Mouse (Mus musculus) hindbrain, embryonic 12.5 days (tissue): ENCODE measurements around the gene Dgkd. TPM values are rescaled to one million over a fixed set of nuclear protein-coding genes. Genes with fewer than 3 reads are reported as not detected.
"Not testable (repeated sequence)": the region's sequence is repeated elsewhere in the genome, so short reads cannot be mapped to it uniquely, and the experiment has no call there.

Experiments
- ATAC-seq: fragments of 200-750 bp; cut with Nextera tagmentation; 2 replicates; pipeline ENCODE4 v1.8.0; 2017; ENCODE audit warnings: moderate TSS enrichment; ENCODE audit not compliant: low FRiP score
- H3K27ac ChIP-seq: fragments of 300-500 bp; sonication (generic); 2 replicates; pipeline ENCODE4 v1.5.1; 2016; ENCODE audit warnings: mild to moderate bottlenecking
- H3K27me3 ChIP-seq: fragments of 300-500 bp; sonication (generic); 2 replicates; pipeline ENCODE4 v1.6.1; 2016; ENCODE audit warnings: mild to moderate bottlenecking
- H3K36me3 ChIP-seq: fragments of 300-500 bp; sonication (generic); 2 replicates; pipeline ENCODE4 v1.6.1; 2016; ENCODE audit warnings: mild to moderate bottlenecking
- H3K4me1 ChIP-seq: fragments of 300-500 bp; sonication (generic); 2 replicates; pipeline ENCODE4 v1.6.1; 2016
- H3K4me2 ChIP-seq: fragments of 300-500 bp; sonication (generic); replicated peaks from 2 replicates; pipeline ENCODE4 v1.6.1; 2016; ENCODE audit warnings: mild to moderate bottlenecking
- H3K4me3 ChIP-seq: fragments of 300-500 bp; sonication (generic); 2 replicates; pipeline ENCODE4 v1.5.1; 2016; ENCODE audit warnings: mild to moderate bottlenecking
- H3K9ac ChIP-seq: fragments of 300-500 bp; sonication (generic); 2 replicates; pipeline ENCODE4 v1.6.1; 2016; ENCODE audit warnings: mild to moderate bottlenecking, moderate library complexity
- H3K9me3 ChIP-seq: fragments of 300-500 bp; sonication (generic); replicated peaks from 2 replicates; pipeline ENCODE4 v1.6.1; 2016; ENCODE audit warnings: mild to moderate bottlenecking
- WGBS: fragments of 180-500 bp; shearing (Covaris S2); methylation state at CpG from one replicate; pipeline ENCODE4 v1.1.7; 2016; 5-methylcytosine and 5-hydroxymethylcytosine counted together
- polyA plus RNA-seq: library from polyadenylated mRNA; unstranded; fragments of >200 nt; fragmentation: Nextera tagmentation; extraction: Ambion mirVana; gene quantifications from 2 replicates; pipeline ENCODE4 v1.2.1, GENCODE M21; 2016

Dgkd gene
- 37.0 and 39.1 TPM in 2 replicates for polyA plus RNA-seq

GRCm38 (mm10) chr1:87852892-87853600, at the start of gene Dgkd:
Gene Dgkd, plus strand, starts transcription at chr1:87853287.
- H3K27ac ChIP-seq = peak within 1 kb of the TSS; percentile 71
- H3K9ac ChIP-seq = peak within 1 kb of the TSS; percentile 95
- H3K36me3 ChIP-seq = no peaks in the 10 kb centered on the region
- H3K27me3 ChIP-seq = no peaks in the 10 kb centered on the region
- H3K4me3 ChIP-seq = peak within 1 kb of the TSS; percentile 97
- WGBS = under 1% methylated on average over 60 of the region's 74 CpGs
- H3K4me2 ChIP-seq = peak within 1 kb of the TSS; percentile 84
- peak; percentile 94 for ATAC-seq
- H3K9me3 ChIP-seq = no peaks in the 10 kb centered on the region
- H3K4me1 ChIP-seq = peaks cover 26% of the 10 kb centered on the region

GRCm38 (mm10) chr1:87803576-87803975, 49.5 kb upstream of the Dgkd start, which contains the start of gene Sag:
Gene Sag, plus strand, starts transcription at chr1:87803680.
- Histone ChIP-seq H3K36me3 (no peaks in the 10 kb centered on the region), H3K4me3 (no peak within 1 kb of the TSS), H3K4me1 (no peaks in the 10 kb centered on the region), H3K9ac (no peak within 1 kb of the TSS), H3K27me3 (no peaks in the 10 kb centered on the region), H3K27ac (no peak within 1 kb of the TSS), H3K4me2 (no peak within 1 kb of the TSS), H3K9me3 (no peaks in the 10 kb centered on the region)
- 79% methylated on average over 6 of the region's 6 CpGs for WGBS
- no peak for ATAC-seq

- Histone ChIP-seq H3K9ac (no peak overlapping the region), H3K4me2 (no peak overlapping the region), H3K4me1 (no peaks in the 10 kb centered on the region), H3K27me3 (no peaks in the 10 kb centered on the region), H3K4me3 (no peak overlapping the region), H3K36me3 (no peaks in the 10 kb centered on the region), H3K27ac (no peak overlapping the region), H3K9me3 (0 out of 2 replicates have a peak, but pooled peaks cover 4% of the 10 kb centered on the region)
- ATAC-seq = no peak
- 96% methylated on average over 1 of the region's 1 CpGs for WGBS
These were observed 45.3 kb upstream of the Dgkd start for GRCm38 (mm10) chr1:87807751-87808150.

DNA sequence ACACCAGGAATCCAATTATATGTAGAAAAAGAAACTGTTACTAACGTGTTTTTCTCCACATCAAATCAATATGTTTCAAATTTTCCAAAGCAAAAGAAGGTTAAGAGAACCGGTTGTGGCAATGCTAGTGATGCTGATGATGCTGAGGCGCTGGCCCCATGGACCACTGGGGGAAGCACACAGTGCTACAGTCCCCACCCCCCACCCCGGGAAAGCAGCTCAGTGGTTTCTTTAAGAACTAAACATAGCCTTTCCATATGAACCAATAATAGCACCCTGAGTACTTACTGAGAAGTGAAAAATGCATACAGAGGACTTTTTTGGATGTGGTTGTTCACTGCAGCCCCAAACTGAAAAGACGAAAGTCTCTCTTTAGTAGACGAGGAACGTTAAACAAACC, 41.7 kb upstream of the Dgkd start:
- ATAC-seq = no peak
- 89% methylated on average over 7 of the region's 7 CpGs for WGBS
- Histone ChIP-seq H3K27ac (no peak overlapping the region), H3K4me2 (no peak overlapping the region), H3K4me3 (no peak overlapping the region), H3K4me1 (no peaks in the 10 kb centered on the region), H3K9me3 (0 out of 2 replicates have a peak, but pooled peaks cover 4% of the 10 kb centered on the region), H3K9ac (no peak overlapping the region), H3K36me3 (no peaks in the 10 kb centered on the region), H3K27me3 (no peaks in the 10 kb centered on the region)

GRCm38 (mm10) chr1:87812061-87812460, 41.0 kb upstream of the Dgkd start:
- Histone ChIP-seq H3K4me1 (no peaks in the 10 kb centered on the region), H3K4me2 (no peak overlapping the region), H3K9me3 (0 out of 2 replicates have a peak, but pooled peaks cover 4% of the 10 kb centered on the region), H3K36me3 (no peaks in the 10 kb centered on the region), H3K4me3 (no peak overlapping the region), H3K9ac (no peak overlapping the region), H3K27me3 (no peaks in the 10 kb centered on the region), H3K27ac (no peak overlapping the region)
- ATAC-seq = no peak
- 84% methylated on average over 10 of the region's 10 CpGs for WGBS

DNA sequence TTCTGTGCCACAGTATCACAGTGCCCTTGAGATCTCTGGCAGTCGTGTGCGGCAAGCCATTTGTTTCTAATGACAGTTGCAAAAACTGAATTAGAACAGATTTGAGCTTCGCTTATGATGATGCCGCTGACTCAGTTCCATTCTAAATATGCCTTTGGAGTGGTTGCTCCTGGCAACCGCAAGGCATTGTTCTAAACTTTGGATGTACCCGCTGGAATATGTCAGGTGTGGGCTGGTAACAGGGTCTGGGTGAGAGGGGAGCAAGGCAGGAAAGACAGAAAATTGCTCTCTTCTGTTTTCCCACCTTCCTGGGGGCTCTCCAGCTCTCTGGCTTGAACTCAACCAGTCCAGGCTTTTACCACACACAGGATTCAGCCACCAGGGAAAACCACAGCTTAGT, 39.9 kb upstream of the Dgkd start:
- Histone ChIP-seq H3K4me3 (no peak overlapping the region), H3K9me3 (0 out of 2 replicates have a peak, but pooled peaks cover 4% of the 10 kb centered on the region), H3K9ac (no peak overlapping the region), H3K4me1 (no peaks in the 10 kb centered on the region), H3K4me2 (no peak overlapping the region), H3K27ac (no peak overlapping the region), H3K27me3 (no peaks in the 10 kb centered on the region), H3K36me3 (no peaks in the 10 kb centered on the region)
- 82% methylated on average over 6 of the region's 6 CpGs for WGBS
- no peak for ATAC-seq

- no peak for ATAC-seq
- no peak overlapping the region for H3K27ac ChIP-seq
- no peak overlapping the region for H3K9ac ChIP-seq
- H3K9me3 ChIP-seq = 0 out of 2 replicates have a peak, but pooled peaks cover 4% of the 10 kb centered on the region
- H3K27me3 ChIP-seq = no peaks in the 10 kb centered on the region
- no peak overlapping the region for H3K4me3 ChIP-seq
- no peaks in the 10 kb centered on the region for H3K4me1 ChIP-seq
- H3K36me3 ChIP-seq = no peaks in the 10 kb centered on the region
- H3K4me2 ChIP-seq = no peak overlapping the region
- WGBS = 76% methylated on average over 7 of the region's 7 CpGs
These were observed 39.4 kb upstream of the Dgkd start for GRCm38 (mm10) chr1:87813681-87814080.

DNA sequence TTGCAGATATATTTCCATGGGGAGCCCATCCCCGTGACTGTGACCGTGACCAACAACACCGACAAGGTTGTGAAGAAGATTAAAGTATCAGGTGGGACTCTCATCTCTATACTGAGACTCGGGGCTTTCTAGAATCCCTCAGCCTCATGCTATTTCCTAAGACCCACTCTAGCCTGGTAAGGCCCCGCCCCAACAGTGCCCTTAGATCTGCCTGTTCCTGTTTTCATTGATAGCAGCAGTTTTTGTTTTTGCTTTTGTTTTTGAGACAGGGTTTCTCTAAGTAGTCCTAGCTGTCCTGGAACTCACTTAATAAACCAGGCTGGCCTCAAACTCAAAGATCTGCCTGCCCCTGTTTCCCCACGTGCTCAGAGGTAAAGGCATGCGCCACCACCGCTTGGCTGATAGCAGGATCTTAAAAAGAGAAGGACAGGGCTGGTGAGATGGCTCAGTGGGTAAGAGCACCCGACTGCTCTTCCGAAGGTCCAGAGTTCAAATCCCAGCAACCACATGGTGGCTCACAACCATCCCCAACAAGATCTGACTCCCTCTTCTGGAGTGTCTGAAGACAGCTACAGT, 28.6 kb upstream of the Dgkd start:
- H3K27ac ChIP-seq = no peak overlapping the region
- H3K9me3 ChIP-seq = no peaks in the 10 kb centered on the region
- peaks cover 7% of the 10 kb centered on the region; the same call in 1 of the 2 replicates for H3K4me1 ChIP-seq
- H3K9ac ChIP-seq = no peak overlapping the region
- H3K27me3 ChIP-seq = no peaks in the 10 kb centered on the region
- H3K4me3 ChIP-seq = no peak overlapping the region
- 89% methylated on average over 10 of the region's 10 CpGs for WGBS
- ATAC-seq = no peak
- no peak overlapping the region for H3K4me2 ChIP-seq
- H3K36me3 ChIP-seq = no peaks in the 10 kb centered on the region

DNA sequence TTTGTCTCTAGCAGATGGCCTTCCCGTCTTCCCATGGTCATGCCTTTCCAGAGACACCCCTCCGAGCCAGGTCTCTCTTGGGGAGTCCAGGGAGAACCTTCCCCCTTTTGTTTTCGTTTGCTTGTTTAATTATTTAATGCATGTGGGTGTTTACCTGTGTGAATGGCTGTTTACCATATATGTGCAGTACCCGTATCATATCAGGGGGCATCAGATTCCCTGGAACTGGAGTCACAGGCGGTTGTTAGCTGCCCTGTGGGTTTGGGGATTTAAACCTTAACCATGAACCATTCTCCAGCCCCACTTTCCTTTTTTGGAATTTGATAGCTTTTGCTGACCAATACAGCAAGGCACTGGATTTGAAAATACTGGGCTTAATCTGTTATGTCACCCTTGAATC, 27.8 kb upstream of the Dgkd start:
- Histone ChIP-seq H3K27ac (no peak overlapping the region), H3K9me3 (no peaks in the 10 kb centered on the region), H3K4me1 (peaks cover 14% of the 10 kb centered on the region; the same call in 1 of the 2 replicates), H3K9ac (no peak overlapping the region), H3K4me2 (no peak overlapping the region), H3K4me3 (no peak overlapping the region), H3K36me3 (no peaks in the 10 kb centered on the region), H3K27me3 (no peaks in the 10 kb centered on the region)
- 85% methylated on average over 5 of the region's 5 CpGs for WGBS
- ATAC-seq = no peak

GRCm38 (mm10) chr1:87825991-87826390, 27.1 kb upstream of the Dgkd start:
- no peaks in the 10 kb centered on the region for H3K27me3 ChIP-seq
- ATAC-seq = no peak
- no peak overlapping the region for H3K9ac ChIP-seq
- H3K36me3 ChIP-seq = no peaks in the 10 kb centered on the region
- no peaks in the 10 kb centered on the region for H3K9me3 ChIP-seq
- no peak overlapping the region for H3K4me2 ChIP-seq
- WGBS = 87% methylated on average over 6 of the region's 6 CpGs
- no peak overlapping the region for H3K27ac ChIP-seq
- peaks cover 14% of the 10 kb centered on the region; the same call in 1 of the 2 replicates for H3K4me1 ChIP-seq
- H3K4me3 ChIP-seq = no peak overlapping the region

DNA sequence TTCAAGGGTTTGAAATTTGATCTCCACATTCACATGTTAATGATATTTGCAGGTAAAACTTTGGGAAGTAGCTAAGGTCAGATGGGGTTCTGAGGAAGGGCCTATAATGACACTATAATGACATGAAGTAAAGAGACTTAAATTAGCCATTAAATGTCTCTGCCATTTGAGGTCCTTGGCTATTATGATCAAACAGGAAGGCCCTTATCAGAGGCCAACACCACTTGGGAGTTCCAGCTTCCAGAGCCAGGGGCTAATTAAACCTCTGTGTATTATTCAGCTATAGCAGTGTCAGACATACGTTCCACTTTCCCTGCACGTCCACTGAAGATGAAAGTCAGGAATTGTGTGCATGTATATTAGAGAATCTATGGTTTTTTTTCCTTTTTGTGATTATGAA, 26.6 kb upstream of the Dgkd start:
- Histone ChIP-seq H3K4me3 (no peak overlapping the region), H3K27me3 (no peaks in the 10 kb centered on the region), H3K9ac (no peak overlapping the region), H3K36me3 (no peaks in the 10 kb centered on the region), H3K4me1 (peaks cover 14% of the 10 kb centered on the region; the same call in 1 of the 2 replicates), H3K27ac (no peak overlapping the region), H3K4me2 (no peak overlapping the region), H3K9me3 (no peaks in the 10 kb centered on the region)
- no peak for ATAC-seq
- WGBS = 74% methylated on average over 2 of the region's 2 CpGs

GRCm38 (mm10) chr1:87827476-87827875, 25.6 kb upstream of the Dgkd start:
- H3K9ac ChIP-seq, ATAC-seq, H3K27ac ChIP-seq, H3K9me3 ChIP-seq, H3K4me2 ChIP-seq, H3K36me3 ChIP-seq, H3K27me3 ChIP-seq, H3K4me3 ChIP-seq: not testable (repeated sequence)
- 84% methylated on average over 1 of the region's 1 CpGs for WGBS
- H3K4me1 ChIP-seq = peaks cover 14% of the 10 kb centered on the region; the same call in 1 of the 2 replicates
